Mouse (Mus musculus): Measurements from ENCODE around the gene Spata18.

GRCm38 (mm10) chr5:73637337-73638107 is 13.7 kb upstream of the Spata18 start:
- TF ChIP-seq TAL1 (IDR thresholded peaks at IDR 0.05; ENCODE audit: low read length) (no peak), GATA1 (IDR thresholded peaks at IDR 0.05; ENCODE audit: low read length) (no peak)
